Mouse (Mus musculus) adrenal gland, adult 18-20 months (tissue): ENCODE data around the gene Bud23. TPM values are rescaled to one million over a fixed set of nuclear protein-coding genes. Genes with fewer than 3 reads are reported as not detected.

Experiments used
- DNase-seq, 2 experiments: peaks; one replicate each; pipeline ENCODE4 v3.0.0; 2021 to 2022; ENCODE audit warnings: low spot score in 2 of 2
- total RNA-seq, 2 experiments: library from RNA; stranded (reverse); gene quantifications; 1 replicate in 1 of 2; 2 replicates in 1 of 2; pipeline ENCODE4 v1.2.3; 2021

The Bud23 gene
- total RNA-seq, 2 experiments from 2014 or later: 45.7 to 55.0 TPM

DNA sequence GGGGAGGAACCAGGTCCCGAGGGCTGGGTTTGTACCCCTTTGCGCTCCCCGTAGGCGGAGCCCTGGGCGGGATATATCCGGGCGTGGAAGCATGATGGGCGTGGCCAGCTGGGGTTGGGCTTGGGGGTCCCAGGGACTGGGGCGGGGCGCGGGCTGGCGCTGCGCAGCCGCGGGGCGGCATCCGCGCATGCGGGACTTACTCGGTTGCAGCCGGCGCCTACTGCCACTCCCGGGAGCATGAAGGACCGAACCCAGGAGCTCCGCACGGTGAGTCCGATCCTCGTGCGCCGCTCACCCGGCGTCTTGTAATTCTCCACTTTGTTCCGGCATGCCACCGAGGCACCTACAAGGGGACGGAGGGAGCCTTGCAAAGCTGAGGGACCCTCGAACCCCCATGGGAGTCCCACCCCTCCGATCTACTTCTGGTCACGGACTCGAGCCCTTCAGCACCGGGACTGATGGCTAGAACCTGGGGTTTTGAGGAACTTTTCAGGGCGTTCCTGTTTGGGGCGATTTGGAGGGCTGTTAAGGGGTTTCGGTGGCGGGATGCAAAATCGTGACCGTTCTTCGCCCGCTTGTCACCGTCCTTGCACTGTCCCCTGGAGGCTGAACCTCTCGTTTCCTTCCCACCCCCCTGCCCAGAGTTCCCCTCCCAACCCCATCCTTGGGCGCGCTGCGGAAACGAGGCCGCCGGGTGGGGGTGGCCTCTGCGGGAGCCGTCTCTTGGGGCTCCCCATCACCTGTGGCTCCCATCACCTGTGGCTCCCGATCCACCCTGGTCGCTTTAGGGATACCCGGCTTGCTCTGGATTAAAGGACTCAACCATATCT lies 41.2 kb downstream of the Bud23 start, which contains the start of gene Stx1a:
Stx1a (plus strand) TSS at position 139 of the 830 bp plus-strand sequence.
- peak; percentile 84 for DNase-seq

DNA sequence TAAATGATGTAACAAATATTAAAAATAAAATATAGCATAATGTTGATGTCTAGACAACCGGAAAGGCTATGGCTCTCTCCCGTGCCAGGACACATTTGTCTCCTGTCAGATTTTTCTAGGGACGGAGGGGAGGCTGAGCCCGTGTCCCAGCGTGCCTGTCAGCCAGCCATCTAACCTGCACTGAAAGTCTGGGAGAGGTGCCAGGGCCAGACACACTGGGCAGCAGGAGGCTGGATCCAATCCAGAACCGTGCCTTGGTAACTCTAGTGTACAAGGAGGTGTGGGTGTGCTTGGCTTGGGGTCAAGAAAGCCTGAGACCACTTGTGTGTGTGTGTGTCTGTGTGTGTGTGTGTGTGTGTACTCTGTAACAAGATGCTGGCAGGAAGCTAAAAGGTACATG lies 42.9 kb downstream of the Bud23 start:
- peak; percentile 52 for DNase-seq

DNA sequence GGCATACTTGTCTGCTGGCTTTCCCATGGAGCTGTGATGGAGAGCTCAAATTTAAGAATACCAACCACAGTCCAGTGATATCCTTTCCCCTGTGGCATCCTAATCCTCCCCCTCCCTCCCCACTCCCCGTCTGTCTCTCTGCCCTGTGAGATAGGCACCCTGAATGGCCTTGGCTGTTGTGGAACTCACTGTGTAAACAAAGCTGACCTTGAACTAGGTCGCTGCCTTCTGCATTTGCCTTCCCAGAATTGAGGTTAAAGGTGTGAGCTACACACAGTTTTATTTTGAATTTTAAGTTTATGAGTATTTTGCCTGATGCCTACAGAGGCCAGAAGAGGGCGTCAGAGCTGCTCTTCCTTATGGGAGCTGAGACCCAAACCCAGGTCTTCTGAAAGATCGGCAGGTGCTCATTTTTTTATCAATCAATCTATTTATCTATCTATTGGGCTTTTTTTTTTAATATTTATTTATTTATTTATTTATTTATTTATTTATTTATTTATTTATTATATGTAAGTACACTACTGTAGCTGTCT lies 48.5 kb downstream of the Bud23 start:
- DNase-seq: no peak

DNA sequence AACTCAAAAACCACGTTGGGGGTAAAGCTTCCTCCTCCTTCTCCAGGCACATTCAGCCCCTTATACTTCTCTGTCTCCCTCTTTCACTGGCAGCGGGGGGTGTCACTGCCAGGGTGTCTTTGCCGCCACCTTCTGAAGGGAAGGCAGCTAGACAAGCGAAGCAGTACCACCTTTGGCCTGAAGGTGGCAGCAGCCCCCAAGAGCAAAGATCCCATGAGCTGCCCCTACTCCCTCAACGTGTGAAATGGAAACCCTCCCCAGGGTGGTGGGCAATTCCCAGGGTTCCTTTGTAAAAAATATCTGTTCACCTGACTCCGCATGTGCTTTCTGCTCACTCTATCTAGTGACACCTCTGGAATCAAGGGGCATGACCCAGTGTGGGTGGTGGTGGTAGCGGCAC lies 49.3 kb downstream of the Bud23 start:
- peak; percentile 86 to 91 for DNase-seq

DNA sequence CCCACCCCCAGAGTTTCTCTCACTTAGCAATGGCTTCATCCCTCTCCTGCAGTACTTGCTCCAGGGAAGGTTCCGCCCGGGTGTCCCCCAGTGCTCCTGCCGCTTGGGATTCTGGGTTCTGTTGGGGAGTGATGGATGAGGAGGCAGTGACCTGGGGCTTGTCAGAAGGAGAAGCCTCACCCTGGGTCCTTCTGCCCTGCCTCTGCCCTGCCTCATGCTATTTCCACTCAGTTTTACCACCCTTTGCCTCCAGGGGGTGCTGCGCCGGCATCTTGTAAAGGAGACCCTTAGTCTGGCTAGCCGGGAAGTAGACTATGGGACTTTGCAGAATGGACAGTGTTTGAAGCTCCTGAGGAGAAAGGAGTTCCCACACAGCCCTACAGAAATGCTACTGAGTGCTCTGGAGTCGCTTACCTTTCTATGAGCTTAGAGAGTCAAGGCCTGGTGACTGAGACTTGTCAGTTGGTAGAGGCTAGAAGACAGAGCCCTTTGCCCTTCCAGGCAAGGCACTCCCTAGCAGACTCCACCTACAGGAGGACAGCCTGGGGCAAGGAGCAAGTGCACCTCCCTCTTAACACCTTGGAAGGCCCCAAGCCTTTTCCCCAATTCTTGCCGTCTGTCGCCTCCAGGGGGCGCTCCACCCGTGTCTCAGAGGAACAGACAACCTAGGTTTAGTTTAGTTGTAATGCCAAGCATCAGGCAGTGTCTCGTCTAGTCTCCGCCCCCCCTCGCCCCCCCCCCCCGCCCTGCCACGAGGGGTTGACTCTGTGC lies 51.9 kb downstream of the Bud23 start:
- DNase-seq: peak; percentile 81 to 85

DNA sequence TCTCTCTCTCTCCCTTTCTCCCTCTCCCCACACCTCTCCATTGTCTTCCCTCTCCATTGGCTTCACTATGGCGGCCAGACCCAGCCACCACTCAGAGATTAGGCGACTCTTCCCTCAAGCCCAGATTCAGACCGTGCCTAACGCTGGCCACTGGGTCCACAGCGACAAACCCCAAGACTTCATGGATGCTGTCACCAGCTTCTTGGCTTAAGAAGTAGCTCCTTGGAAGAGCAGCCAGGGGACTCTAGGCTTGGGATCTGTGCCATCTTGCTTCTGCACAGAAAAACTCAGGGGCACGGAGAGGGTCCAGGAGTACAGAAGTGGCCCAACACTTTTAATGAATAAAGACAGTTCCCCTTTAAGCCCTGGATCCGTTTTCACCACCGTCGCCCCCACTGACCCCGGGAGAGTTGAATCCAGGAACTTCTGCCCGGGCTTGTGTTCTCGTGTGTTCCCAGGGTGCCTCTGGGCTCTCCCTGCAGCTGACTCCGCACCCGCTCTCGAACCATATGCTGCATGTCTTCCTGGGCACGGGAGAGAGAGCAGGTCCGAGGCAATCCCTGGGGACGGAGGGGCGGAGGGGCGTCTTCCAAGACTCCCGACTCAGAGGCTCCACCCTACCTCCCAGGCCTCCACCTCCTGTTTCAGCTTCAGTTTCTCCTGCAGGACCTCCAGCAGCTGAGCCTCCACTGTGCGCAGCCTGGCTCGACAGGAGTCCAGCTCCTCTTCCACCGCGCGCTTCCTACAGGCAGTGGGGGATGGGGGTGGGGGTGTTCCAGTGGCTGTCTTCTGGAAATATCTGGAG lies 52.7 kb downstream of the Bud23 start:
- DNase-seq: no peak

DNA sequence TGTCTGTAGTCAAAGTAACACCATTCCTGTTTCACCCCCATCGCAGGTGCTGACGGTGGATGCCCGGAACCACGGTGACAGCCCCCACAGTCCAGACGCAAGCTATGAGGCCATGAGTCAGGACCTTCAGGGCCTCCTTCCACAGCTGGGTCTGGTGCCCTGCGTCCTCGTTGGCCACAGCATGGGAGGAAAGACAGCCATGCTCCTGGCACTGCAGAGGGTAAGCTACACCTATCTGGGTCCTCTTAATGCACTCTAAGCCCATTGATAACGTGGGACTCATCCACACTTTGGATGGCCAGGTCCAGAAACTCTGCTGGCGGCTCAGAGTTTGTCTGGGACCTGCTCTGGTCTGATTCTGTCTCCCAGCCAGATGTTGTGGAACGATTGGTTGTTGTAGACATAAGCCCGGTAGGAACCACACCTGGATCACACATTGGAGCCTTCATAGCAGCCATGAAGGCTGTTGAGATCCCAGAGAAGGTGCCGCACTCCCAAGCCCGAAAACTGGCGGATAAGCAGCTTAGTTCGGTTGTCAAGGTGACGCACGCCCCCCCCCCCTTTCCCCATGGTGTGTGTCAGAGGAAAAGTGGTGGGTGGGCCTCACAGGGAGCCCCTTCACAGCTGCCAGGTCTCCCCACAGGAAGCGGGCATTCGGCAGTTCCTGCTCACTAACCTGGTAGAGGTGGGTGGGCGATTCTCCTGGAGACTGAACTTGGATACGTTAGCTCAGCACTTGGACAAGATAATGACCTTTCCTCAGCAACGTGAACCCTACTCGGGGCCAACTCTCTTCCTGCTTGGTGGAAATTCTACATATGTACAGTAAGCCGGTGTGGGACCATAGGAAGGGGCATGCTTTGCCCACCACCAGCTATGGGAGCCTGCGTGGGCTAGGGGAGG lies 53.7 kb downstream of the Bud23 start:
- DNase-seq: no peak

DNA sequence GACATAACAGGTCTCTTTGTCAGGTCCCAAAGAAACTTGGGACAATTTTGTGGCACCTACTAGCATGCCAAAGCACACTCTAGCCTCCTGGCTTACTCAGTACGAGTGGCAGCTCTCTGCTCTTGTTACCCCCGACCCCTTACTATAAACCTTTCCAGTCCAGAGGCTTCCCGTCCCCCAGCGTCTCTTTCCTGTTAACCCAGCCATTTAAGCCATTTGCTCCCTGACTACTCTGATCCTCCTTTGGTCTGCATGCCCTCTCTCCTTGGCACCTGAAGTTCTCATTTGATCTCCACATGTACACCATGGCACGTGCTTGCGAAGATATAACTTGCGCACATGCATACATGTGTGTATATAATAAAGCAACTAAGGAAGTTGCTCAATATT lies 54.4 kb downstream of the Bud23 start:
- DNase-seq: no peak

DNA sequence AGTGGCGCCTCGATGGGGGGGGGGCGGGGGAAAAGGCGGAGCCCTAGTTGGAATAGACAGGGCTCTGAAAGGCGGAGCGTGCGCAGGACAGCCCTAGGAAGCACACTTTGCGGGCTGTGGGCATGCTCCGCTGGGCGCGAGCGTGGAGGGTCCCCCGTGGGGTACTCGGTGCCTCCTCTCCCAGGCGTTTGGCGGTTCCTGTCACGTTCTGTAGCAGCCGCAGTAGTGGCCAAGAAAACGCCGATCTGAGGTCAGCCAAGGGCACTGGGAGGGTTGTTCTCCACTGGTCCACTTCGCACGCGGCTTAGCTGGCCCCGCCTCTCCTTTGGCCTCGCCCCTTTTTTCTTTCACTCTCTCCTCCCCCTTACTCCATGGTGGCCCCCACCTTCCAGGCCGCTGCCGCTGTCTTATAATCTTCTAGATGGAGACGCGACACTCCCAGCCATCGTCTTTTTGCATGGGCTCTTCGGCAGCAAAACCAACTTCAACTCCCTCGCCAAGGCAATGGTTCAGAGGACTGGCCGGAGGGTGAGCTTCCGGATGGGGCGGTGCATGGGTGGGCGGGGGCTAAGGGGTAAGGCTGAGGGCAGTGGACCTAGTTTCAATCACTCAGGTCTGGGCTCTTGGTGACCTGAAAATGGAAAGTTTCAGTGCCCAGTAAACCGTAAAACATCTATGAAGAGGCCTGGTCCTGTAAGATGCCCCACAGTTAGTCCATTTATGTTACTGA lies 55.0 kb downstream of the Bud23 start:
- peak; percentile 72 to 81 for DNase-seq

DNA sequence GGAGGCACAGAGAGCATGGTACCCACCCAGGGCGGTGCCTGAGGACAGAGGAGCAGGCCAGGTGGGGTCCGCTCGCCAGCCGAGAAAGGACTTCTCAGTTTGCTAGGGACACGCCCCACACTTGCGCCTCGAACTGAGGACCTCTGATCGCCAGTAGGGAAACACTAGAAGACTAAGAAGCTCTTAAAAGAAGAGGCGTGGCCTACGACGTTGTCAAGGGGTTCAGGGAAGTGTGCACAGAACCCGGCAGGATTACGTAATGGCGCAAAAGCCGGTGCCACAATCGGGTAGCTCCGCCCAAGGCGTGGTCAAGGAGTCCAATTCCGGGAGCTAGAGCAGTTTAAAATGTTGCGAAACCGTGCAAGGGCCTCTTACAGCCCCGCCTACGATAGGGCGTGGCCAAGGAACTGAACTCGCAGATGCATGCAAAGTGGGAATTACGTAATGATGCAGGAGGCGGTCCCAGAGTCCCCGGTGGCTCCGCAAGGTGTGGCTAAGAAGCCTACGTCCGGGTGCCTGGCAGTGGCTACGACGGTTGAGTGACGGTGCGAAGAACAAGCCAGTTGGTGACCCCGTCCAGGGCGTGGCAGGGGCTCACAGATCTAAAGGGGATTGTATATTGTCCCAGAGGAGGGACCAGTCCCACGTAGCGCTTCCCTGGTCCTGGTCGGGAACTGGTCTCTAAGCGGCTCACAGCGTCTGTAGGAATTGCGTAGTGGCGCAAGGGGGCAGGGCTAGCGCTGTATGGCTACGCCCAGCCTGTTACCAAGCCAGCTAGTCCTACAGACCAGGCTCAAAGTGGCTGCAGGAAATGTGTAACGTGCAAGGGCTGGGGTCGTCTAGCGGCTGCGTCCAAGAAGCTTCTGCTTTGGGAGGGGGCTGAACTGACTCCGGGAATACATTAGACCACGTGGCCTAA lies 55.8 kb downstream of the Bud23 start, which contains the start of gene Abhd11:
Abhd11 (plus strand) TSS at position 482 of the 919 bp plus-strand sequence.
- peak; percentile 90 to 92 for DNase-seq

DNA sequence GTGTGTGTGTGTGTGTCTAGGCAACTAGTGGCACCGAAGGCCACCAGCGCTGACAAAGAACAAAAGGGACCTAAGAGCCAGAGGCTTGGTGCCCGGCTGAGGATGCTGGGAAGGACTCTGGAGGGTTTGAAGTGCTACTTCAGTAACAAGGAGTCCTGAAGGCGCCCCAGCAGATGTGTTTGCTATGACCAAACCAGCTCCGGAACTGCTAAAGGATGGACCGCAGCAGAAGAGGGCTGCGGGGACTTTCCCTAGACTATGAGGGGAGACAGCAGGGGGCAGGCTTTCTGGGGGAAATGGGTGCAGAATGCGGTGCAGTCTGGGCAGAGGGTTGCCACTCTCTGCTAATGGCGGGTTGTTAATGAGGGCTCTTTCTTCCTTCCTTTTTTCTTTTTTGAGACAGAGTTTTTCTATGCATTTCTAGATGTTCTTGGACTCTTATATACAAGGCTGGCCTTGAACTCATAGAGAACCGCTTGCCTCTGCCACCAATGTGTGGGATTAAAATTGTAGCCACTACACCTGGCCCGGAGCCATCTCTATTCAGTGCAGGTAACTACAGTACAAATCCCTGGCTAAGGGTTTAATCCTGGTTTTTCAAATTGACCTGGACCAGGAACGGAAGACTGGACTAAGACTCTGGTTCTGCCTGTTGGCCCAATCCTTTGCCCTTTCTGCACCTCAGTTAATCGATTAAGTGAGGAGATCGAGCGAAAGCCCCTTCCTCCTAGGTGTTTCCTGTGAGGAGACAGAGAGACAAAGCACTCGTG lies 56.8 kb downstream of the Bud23 start:
- DNase-seq: no peak

Other genes starting within 250 kb of the Bud23 start
- gene Tmem270, start 158.2 kb downstream of the Bud23 start, total RNA-seq: not detected
- gene Cldn13, start 149.4 kb downstream of the Bud23 start, total RNA-seq: not detected
- gene Mettl27, start 132.6 kb downstream of the Bud23 start, total RNA-seq: 10 to 100 TPM; 23.1 to 23.6 TPM
- gene Cldn4, start 118.0 kb downstream of the Bud23 start, total RNA-seq: not detected
- under 1 TPM; 0.50 to 0.54 TPM for gene Cldn3, start 78.7 kb downstream of the Bud23 start, total RNA-seq
- 10 to 100 TPM; 52.3 to 59.7 TPM for gene Abhd11, start 55.8 kb downstream of the Bud23 start, total RNA-seq
- gene Stx1a, start 41.5 kb downstream of the Bud23 start, total RNA-seq: 1 to 10 TPM; 6.0 to 7.2 TPM
- 10 to 100 TPM; 25.8 to 30.3 TPM for gene Dnajc30, start 757 bp downstream of the Bud23 start, total RNA-seq
- gene Vps37d, start 13.3 kb upstream of the Bud23 start, total RNA-seq: 1 to 10 TPM; 1.9 to 2.5 TPM
- gene Mlxipl, start 24.9 kb upstream of the Bud23 start, total RNA-seq: 100 to 1,000 TPM in 1 of 2 experiments, 10 to 100 TPM in 1; 67.0 to 169 TPM
- 10 to 100 TPM; 20.6 to 29.5 TPM for gene Tbl2, start 84.7 kb upstream of the Bud23 start, total RNA-seq
- gene Bcl7b, start 103.3 kb upstream of the Bud23 start, total RNA-seq: 10 to 100 TPM; 74.1 to 77.2 TPM
- gene Baz1b, start 122.3 kb upstream of the Bud23 start, total RNA-seq: 10 to 100 TPM; 79.1 to 88.7 TPM
- 10 to 100 TPM in 1 of 2 experiments, 1 to 10 TPM in 1; 3.0 to 10.5 TPM for gene Fzd9, start 186.3 kb upstream of the Bud23 start, total RNA-seq